In the genomic region with DNA sequence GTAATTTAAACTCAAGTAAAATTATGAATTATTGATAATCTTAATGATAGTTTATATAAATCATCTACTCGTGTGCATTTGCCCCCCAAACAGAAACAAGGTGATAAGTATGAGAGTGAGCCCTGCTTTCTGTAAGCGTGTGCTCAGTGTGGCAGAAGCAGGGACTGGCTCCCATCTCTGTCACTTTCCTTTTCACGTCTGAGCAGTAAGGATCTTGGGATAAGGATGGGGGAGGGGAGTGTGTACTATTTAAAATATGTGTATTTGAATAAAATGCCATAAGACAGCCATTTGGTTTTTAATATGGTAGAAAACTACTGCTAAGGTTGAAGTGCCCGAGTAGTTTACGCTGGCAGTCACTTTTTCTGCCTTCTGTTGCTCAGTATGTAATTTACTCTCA, we compare ENCODE assay signal across 13 mouse cellular contexts. TPM values are rescaled to one million over a fixed set of nuclear protein-coding genes. Genes with fewer than 3 reads are reported as not detected.
DNase-seq lines count a peak whose midpoint lies in the region; ATAC-seq and TF ChIP-seq lines count a peak whose summit lies in the region.
"Had no signal": no experiment of that assay in that cellular context is flagged by ENCODE, and none has a peak within 500 bp of the region (broad histone marks: within the 10 kb centered on the region; RNA-seq: fewer than 3 reads in every experiment).

No protein-coding gene starts in this region.

- TF ChIP-seq CTCF in layer of hippocampus, adult 2 months (conservative IDR thresholded peaks at IDR 0.05): no peak
- no peak for TF ChIP-seq CTCF in G1E (IDR thresholded peaks at IDR 0.05; ENCODE audit: low read depth, low read length)

- peak overlapping the region; percentile 31; the same call in 1 of the 2 replicates for H3K4me2 ChIP-seq in forebrain, embryonic 14.5 days (ENCODE audit: low read length)
- peak overlapping the region; percentile 30; the same call in 1 of the 2 replicates for H3K4me2 ChIP-seq in hindbrain, embryonic 16.5 days (ENCODE audit: low read length)
- H3K4me2 ChIP-seq: liver, embryonic 13.5 days had no signal

- peaks cover 12% of the 10 kb centered on the region; the same call in 1 of the 2 replicates for H3K4me1 ChIP-seq in forebrain, embryonic 14.5 days (ENCODE audit: control insufficient read depth, insufficient read depth, low read length)
- peaks cover 33% of the 10 kb centered on the region for H3K4me1 ChIP-seq in forebrain, embryonic 10.5 days
- peaks cover 53% of the 10 kb centered on the region for H3K4me1 ChIP-seq in G1E (ENCODE audit: insufficient read depth, low read depth, low read length)
- peaks cover 6% of the 10 kb centered on the region for H3K4me1 ChIP-seq in hindbrain, embryonic 16.5 days (ENCODE audit: control insufficient read depth, insufficient read depth, low read depth, low read length)

- H3K9ac ChIP-seq in forebrain, embryonic 14.5 days (ENCODE audit: low read length): 0 out of 2 replicates have a peak overlapping the region, but pooled peaks have one; percentile 21
- H3K9ac ChIP-seq in hindbrain, embryonic 16.5 days (ENCODE audit: low read depth, low read length): no peak overlapping the region
- H3K9ac ChIP-seq: liver, embryonic 13.5 days had no signal

- WGBS in forebrain, embryonic 14.5 days: 58% methylated on average over 5 of the region's 5 CpGs
- 78% methylated on average over 5 of the region's 5 CpGs for WGBS in forebrain, embryonic 10.5 days
- 41% methylated on average over 5 of the region's 5 CpGs for WGBS in hindbrain, embryonic 16.5 days

- DNase-seq in forebrain, embryonic 14.5 days (ENCODE audit: low spot score): peak; percentile 47
- DNase-seq in forebrain, embryonic 10.5 days (ENCODE audit: extremely low spot score, low spot score): no peak
- DNase-seq in layer of hippocampus, adult 2 months (ENCODE audit: low spot score in 2 of 2): no peak
- no peak for DNase-seq in layer of hippocampus, adult 8-10 months (ENCODE audit: low spot score in 2 of 2)
- DNase-seq in G1E (ENCODE audit: low spot score): no peak
- DNase-seq in spleen, adult 12 weeks (ENCODE audit: low spot score): no peak
- DNase-seq in ovary, adult 18-20 months (ENCODE audit: low spot score): no peak
- DNase-seq: embryo, embryonic 11 days; kidney, postnatal 14 days; liver, embryonic 13.5 days; thymus, postnatal 14 days had no signal

- 0 out of 2 replicates have a peak, but pooled peaks cover 9% of the 10 kb centered on the region for H3K36me3 ChIP-seq in forebrain, embryonic 14.5 days (ENCODE audit: control insufficient read depth, insufficient read depth, low read length)
- H3K36me3 ChIP-seq in forebrain, embryonic 10.5 days (replicated peaks): peaks cover 41% of the 10 kb centered on the region
- peaks cover 40% of the 10 kb centered on the region for H3K36me3 ChIP-seq in G1E (replicated peaks)
- 0 out of 2 replicates have a peak, but pooled peaks cover 2% of the 10 kb centered on the region for H3K36me3 ChIP-seq in hindbrain, embryonic 16.5 days (ENCODE audit: control insufficient read depth, insufficient read depth, low read length)

- H3K27ac ChIP-seq in forebrain, embryonic 14.5 days (ENCODE audit: low read depth, low read length): no peak overlapping the region; the same call in 1 of the 2 replicates
- H3K27ac ChIP-seq in forebrain, embryonic 10.5 days: no peak overlapping the region
- H3K27ac ChIP-seq in layer of hippocampus, adult 2 months: peak overlapping the region; percentile 84
- H3K27ac ChIP-seq in hindbrain, embryonic 16.5 days (ENCODE audit: low read depth, low read length): no peak overlapping the region
- H3K27ac ChIP-seq: left cerebral cortex, adult 2 months; liver, embryonic 13.5 days had no signal

- no peaks in the 10 kb centered on the region for H3K27me3 ChIP-seq in forebrain, embryonic 14.5 days (replicated peaks; ENCODE audit: control insufficient read depth, insufficient read depth, low read length)
- H3K27me3 ChIP-seq in forebrain, embryonic 10.5 days (ENCODE audit: poor library complexity, severe bottlenecking): no peaks in the 10 kb centered on the region
- no peaks in the 10 kb centered on the region for H3K27me3 ChIP-seq in G1E (ENCODE audit: insufficient read depth, low read length)
- no peaks in the 10 kb centered on the region for H3K27me3 ChIP-seq in hindbrain, embryonic 16.5 days (replicated peaks; ENCODE audit: control insufficient read depth, insufficient read depth, low read length)
- H3K27me3 ChIP-seq: liver, embryonic 13.5 days had no signal

- ATAC-seq in forebrain, embryonic 14.5 days: 0 out of 2 replicates have a peak, but pooled peaks have one; percentile 27
- ATAC-seq in G1E (ENCODE audit: extremely low read depth, insufficient number of reproducible peaks, low FRiP score, poor library complexity, severe bottlenecking): no peak
- no peak for ATAC-seq in hindbrain, embryonic 16.5 days

- H3K9me3 ChIP-seq in forebrain, embryonic 14.5 days (replicated peaks; ENCODE audit: control insufficient read depth, low read length): no peaks in the 10 kb centered on the region
- H3K9me3 ChIP-seq in forebrain, embryonic 10.5 days: no peaks in the 10 kb centered on the region
- H3K9me3 ChIP-seq in G1E (replicated peaks): no peaks in the 10 kb centered on the region
- no peaks in the 10 kb centered on the region for H3K9me3 ChIP-seq in hindbrain, embryonic 16.5 days (ENCODE audit: control insufficient read depth, low read length)
- H3K9me3 ChIP-seq: liver, embryonic 13.5 days had no signal

- no peak overlapping the region for H3K4me3 ChIP-seq in forebrain, embryonic 14.5 days (ENCODE audit: low read depth, low read length)
- H3K4me3 ChIP-seq in forebrain, embryonic 10.5 days: no peak overlapping the region
- H3K4me3 ChIP-seq in layer of hippocampus, adult 2 months: peak overlapping the region; percentile 0; the same call in 1 of the 2 replicates
- H3K4me3 ChIP-seq in G1E (ENCODE audit: low read depth, low read length): peak overlapping the region; percentile 49; the same call in 1 of the 2 replicates
- H3K4me3 ChIP-seq in hindbrain, embryonic 16.5 days (ENCODE audit: low read length): no peak overlapping the region
- H3K4me3 ChIP-seq: left cerebral cortex, adult 2 months; liver, embryonic 13.5 days had no signal

RNA-seq across cellular contexts. Expression of a gene that starts 29.2 kb away (rescaled TPM):
- polyA plus RNA-seq in forebrain, embryonic 14.5 days (2014; fragmentation: Nextera tagmentation; extraction: Ambion mirVana): 27.1 and 42.0 TPM in 2 replicates
- 44.2 and 46.7 TPM in 2 replicates for polyA plus RNA-seq in forebrain, embryonic 10.5 days (2016; fragmentation: Nextera tagmentation; extraction: Ambion mirVana)
- 100 to 1,000 TPM; 103 to 116 TPM for total RNA-seq in layer of hippocampus, adult 2 months (2021)
- 100 to 1,000 TPM in 1 of 4 experiments, 10 to 100 TPM in 3; 90.9 to 100 (median 97.0) TPM for total RNA-seq in layer of hippocampus, adult 8-10 months (2022)
- total RNA-seq in G1E (2014; fragmentation: Nextera tagmentation): 192 and 235 TPM in 2 replicates
- 22.9 and 34.6 TPM in 2 replicates for total RNA-seq in G1E (2017)
- polyA plus RNA-seq in G1E (2012): 22.0 and 24.2 TPM in 2 replicates
- 30.4 and 33.9 TPM in 2 replicates for polyA plus RNA-seq in hindbrain, embryonic 16.5 days (2015; fragmentation: Nextera tagmentation; extraction: Ambion mirVana)

Comparison
In these comparisons a context has a peak if more than half of its experiments do, and no peak if none do; other contexts are left out.
1. H3K4me3 ChIP-seq: peak in layer of hippocampus, adult 2 months (single experiment) and G1E (single experiment); none in forebrain, embryonic 14.5 days (single experiment), forebrain, embryonic 10.5 days (single experiment) and hindbrain, embryonic 16.5 days (single experiment).